Mouse (Mus musculus) heart, postnatal 0 days (tissue): ENCODE results near the gene Cbfa2t3.

Source experiments
- CTCF ChIP-seq: IDR thresholded peaks from 2 replicates; pipeline ENCODE4 v1.5.1; 2016; ENCODE audit warnings: antibody characterized with exemption, control low read depth, low read depth
- EP300 ChIP-seq: IDR thresholded peaks from 2 replicates; pipeline ENCODE4 v1.6.1; 2016; ENCODE audit warnings: antibody characterized with exemption, low read depth

- TF ChIP-seq EP300 (no peak), CTCF (no peak)
Measured at GRCm38 (mm10) chr8:122586749-122587148, 112.2 kb downstream of the Cbfa2t3 start.
